Mouse (Mus musculus): ENCODE measurements around the gene Tmem140. TPM values are rescaled to one million over a fixed set of nuclear protein-coding genes. Genes with fewer than 3 reads are reported as not detected.

Gene Tmem140
- total RNA-seq, 2 experiments from 2014 or later = 2.3 to 2.9 TPM

- DNase-seq (ENCODE audit: low spot score in 2 of 2) = no peak
- no peak overlapping the region for H3K27ac ChIP-seq
- peak; percentile 68 for TF ChIP-seq CTCF (conservative IDR thresholded peaks at IDR 0.05)
Measured at GRCm38 (mm10) chr6:34921941-34922340, 59.0 kb downstream of the Tmem140 start.

More at GRCm38 (mm10) chr6:34921941-34922340, 59.0 kb downstream of the Tmem140 start:
- no peak overlapping the region for H3K4me3 ChIP-seq

Other genes starting within 250 kb of the Tmem140 start
- gene Agbl3, start 82.7 kb upstream of the Tmem140 start, total RNA-seq (2021) = 10 to 100 TPM; 16.2 to 16.9 TPM
- 1 to 10 TPM; 5.5 to 5.9 TPM for gene Cyren, start 14.9 kb downstream of the Tmem140 start, total RNA-seq (2021)
- 10 to 100 TPM; 34.9 to 37.9 TPM for gene Wdr91, start 47.7 kb downstream of the Tmem140 start, total RNA-seq (2021)
- gene Stra8, start 57.0 kb downstream of the Tmem140 start, total RNA-seq (2021) = not detected
- 1 to 10 TPM in 1 of 2 experiments, under 1 TPM in 1; 0.88 to 1.2 TPM for gene Slc23a4, start 125.3 kb downstream of the Tmem140 start, total RNA-seq (2021)

All from layer of hippocampus, adult 2 months (tissue).